Mouse (Mus musculus) lung, postnatal 36 days (tissue): ENCODE data around the gene 5330417H12Rik.

ENCODE experiments used
- DNase-seq: peaks from one replicate; pipeline ENCODE4 v3.0.0; 2022; ENCODE audit warnings: mixed read lengths

Gene 5330417H12Rik

GRCm38 (mm10) chr7:107625061-107625460 lies at the start of gene 5330417H12Rik:
TSS of gene 5330417H12Rik (minus strand) at chr7:107625161.
- no peak for DNase-seq

- DNase-seq, result no peak
Observed at GRCm38 (mm10) chr7:107668514-107668913, 43.6 kb upstream of the 5330417H12Rik start.

- DNase-seq, result no peak
Observed at GRCm38 (mm10) chr7:107666262-107666902, 41.4 kb upstream of the 5330417H12Rik start.

GRCm38 (mm10) chr7:107665586-107666261 lies 40.8 kb upstream of the 5330417H12Rik start:
- DNase-seq, result peak; percentile 69

GRCm38 (mm10) chr7:107665221-107665585 lies 40.2 kb upstream of the 5330417H12Rik start:
- DNase-seq, result no peak

GRCm38 (mm10) chr7:107664063-107665056 lies 39.4 kb upstream of the 5330417H12Rik start:
- peak; percentile 85 for DNase-seq

GRCm38 (mm10) chr7:107663621-107664020 lies 38.7 kb upstream of the 5330417H12Rik start:
- no peak for DNase-seq

GRCm38 (mm10) chr7:107661843-107662281 lies 36.9 kb upstream of the 5330417H12Rik start:
- no peak for DNase-seq

- peak; percentile 91 for DNase-seq
Observed at GRCm38 (mm10) chr7:107661189-107661842, 36.4 kb upstream of the 5330417H12Rik start.

GRCm38 (mm10) chr7:107659186-107659918 lies 34.4 kb upstream of the 5330417H12Rik start:
- no peak for DNase-seq

- DNase-seq, result no peak
Observed at GRCm38 (mm10) chr7:107656451-107656850, 31.5 kb upstream of the 5330417H12Rik start.

GRCm38 (mm10) chr7:107651821-107652220 lies 26.9 kb upstream of the 5330417H12Rik start:
- DNase-seq, result no peak

GRCm38 (mm10) chr7:107649990-107650389 lies 25.0 kb upstream of the 5330417H12Rik start:
- no peak for DNase-seq

- DNase-seq, result no peak
Observed at GRCm38 (mm10) chr7:107648937-107649688, 24.2 kb upstream of the 5330417H12Rik start.

- no peak for DNase-seq
Observed at GRCm38 (mm10) chr7:107644987-107645386, 20.0 kb upstream of the 5330417H12Rik start.

- DNase-seq, result no peak
Observed at GRCm38 (mm10) chr7:107642586-107643275, 17.8 kb upstream of the 5330417H12Rik start.

- DNase-seq, result no peak
Observed at GRCm38 (mm10) chr7:107638026-107638425, 13.1 kb upstream of the 5330417H12Rik start.

GRCm38 (mm10) chr7:107637398-107637797 lies 12.4 kb upstream of the 5330417H12Rik start:
- no peak for DNase-seq

- no peak for DNase-seq
Observed at GRCm38 (mm10) chr7:107633201-107633600, 8.2 kb upstream of the 5330417H12Rik start.

GRCm38 (mm10) chr7:107628383-107628782 lies 3.4 kb upstream of the 5330417H12Rik start:
- no peak for DNase-seq
